Mouse (Mus musculus): ENCODE measurements at regions not wholly inside any gene's neighbourhood (a gene's known extent, or its start where the extent isn't known, plus 50 kb on each side); places are given as distances from the start of the nearest gene placed in this dataset.
A peak's percentile ranks its signal among the peaks of the same experiment; 100 is the strongest.

GRCm38 (mm10) chr12:9176198-9176597 lies 146.4 kb downstream of the Ttc32 start:
- DNase-seq: no peak

DNA sequence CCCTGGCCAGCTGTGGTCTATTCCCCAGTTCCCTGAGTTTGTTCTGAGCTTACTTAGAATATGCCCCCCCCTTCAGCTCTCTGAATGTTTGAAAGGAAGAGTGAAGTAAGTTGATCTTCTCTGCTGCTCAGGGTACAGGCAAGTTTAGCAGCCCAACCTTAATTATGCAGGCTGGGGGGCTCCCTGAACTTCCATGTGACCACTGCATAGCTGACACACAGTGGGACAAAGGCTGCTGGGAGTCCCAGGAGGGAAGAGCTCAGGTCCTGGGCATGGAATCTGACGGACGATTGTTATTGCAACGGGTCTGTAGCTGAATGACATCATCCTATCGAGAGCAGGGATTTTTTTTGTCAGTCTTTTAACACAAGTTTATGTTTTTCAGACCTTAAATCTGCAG lies 148.8 kb downstream of the Ttc32 start:
- no peak for DNase-seq

- no peak for DNase-seq
Measured at GRCm38 (mm10) chr12:9180677-9181076, 150.9 kb downstream of the Ttc32 start.

DNA sequence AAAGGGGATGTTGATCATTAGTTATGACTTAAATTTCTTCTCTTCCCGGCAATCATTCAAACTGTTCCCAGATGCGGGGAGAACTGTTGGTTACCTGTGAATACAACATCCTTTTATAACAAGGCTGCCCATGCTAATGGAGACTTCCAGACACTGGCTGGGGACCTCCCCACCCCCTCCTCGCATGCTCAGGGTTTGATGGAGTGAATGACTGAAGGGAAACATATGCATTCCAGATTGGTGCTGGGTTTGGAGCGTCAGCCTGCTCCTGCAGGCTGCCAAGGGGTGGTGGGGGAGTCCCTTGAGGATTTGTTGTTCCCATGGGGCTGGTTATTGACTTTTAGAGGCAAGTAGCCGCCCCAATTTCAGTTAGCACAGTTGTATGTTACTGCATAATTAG lies 161.9 kb downstream of the Ttc32 start:
- DNase-seq: no peak

- no peak for DNase-seq
Measured at GRCm38 (mm10) chr12:9199321-9199720, 169.5 kb downstream of the Ttc32 start.

DNA sequence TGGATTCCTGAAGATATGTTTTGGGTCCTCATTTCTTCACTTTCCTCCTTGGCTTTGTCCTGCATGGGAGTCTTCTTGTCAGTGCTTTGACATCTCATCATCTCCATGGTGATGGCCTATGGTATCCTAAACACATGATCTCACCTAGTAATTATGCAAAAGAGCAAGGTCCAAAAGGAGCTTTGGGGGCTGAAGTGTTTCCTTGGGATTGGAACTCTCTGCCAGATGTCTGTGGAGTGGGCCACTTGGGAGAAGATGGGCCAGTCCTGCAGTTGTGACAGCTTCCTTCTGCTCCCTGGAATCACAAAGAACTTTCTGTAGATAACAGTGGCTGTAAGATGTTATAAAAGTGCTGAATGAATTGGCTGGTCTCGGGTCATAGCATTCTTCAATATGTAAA lies 182.4 kb downstream of the Ttc32 start:
- DNase-seq: no peak

DNA sequence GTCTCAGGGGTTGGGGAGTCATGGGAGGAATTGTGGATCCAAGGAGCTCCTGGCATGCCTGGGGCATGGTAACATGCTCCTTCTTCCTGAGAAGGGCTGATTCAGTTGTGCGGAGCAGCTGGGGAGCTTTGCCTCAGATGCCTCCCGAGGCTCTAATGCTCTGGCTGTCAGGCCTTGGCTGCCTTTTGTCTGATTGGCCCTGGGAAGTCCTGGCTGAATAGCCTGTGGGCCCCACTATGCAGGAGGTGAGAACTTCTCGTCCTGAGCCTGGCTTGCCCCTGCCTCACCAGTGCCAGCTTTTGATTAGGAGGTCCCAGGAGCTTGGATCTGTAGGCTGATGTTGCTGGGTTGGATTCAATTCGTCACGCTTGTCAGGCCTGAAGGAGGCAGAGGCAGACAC lies 195.2 kb downstream of the Ttc32 start:
- no peak for DNase-seq

GRCm38 (mm10) chr12:9227901-9228300 lies 198.1 kb downstream of the Ttc32 start:
- no peak for DNase-seq

- DNase-seq: no peak
Measured at GRCm38 (mm10) chr12:9228486-9228885, 198.7 kb downstream of the Ttc32 start.

DNA sequence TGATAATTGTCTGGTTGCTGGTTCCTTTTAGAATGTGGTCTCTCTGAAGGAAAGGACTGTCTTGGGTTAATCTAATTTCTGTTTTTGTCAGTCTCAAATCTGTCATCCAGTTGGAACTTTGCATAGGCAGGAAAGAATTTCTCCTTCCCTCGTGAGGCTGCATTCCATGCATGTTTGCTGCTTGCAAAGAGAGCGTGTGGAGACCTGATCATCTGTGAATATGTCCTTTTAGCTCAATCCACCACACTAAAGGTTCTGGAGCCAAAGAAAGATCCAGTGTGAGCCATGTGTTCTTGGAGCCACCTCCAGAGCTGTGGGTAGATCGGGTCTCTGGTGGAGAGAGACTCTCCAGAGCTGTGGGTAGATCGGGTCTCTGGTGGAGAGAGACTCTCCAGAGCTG lies 200.2 kb downstream of the Ttc32 start:
- DNase-seq: no peak

GRCm38 (mm10) chr12:9230576-9230975 lies 200.8 kb downstream of the Ttc32 start:
- no peak for DNase-seq

DNA sequence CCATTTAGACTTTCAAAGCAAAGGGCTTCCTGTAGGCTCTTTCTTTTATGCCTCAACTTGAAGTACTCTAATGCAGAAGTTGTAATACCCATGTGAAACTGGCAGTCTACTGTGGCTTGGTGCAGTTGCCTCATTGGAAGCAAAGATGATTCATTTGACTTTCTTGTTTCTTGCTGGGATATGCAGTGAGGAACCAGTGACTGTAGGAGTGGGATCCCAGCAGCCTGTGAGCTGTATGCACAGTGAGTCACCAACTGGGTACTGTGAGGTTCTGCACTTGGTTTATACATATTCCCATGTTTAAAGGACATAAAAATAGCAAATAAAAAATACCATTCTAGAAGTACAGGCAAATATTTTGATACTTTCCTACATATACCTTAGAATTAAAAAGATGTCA lies 202.6 kb downstream of the Ttc32 start:
- no peak for DNase-seq

GRCm38 (mm10) chr12:9235866-9236265 lies 206.1 kb downstream of the Ttc32 start:
- DNase-seq: no peak

DNA sequence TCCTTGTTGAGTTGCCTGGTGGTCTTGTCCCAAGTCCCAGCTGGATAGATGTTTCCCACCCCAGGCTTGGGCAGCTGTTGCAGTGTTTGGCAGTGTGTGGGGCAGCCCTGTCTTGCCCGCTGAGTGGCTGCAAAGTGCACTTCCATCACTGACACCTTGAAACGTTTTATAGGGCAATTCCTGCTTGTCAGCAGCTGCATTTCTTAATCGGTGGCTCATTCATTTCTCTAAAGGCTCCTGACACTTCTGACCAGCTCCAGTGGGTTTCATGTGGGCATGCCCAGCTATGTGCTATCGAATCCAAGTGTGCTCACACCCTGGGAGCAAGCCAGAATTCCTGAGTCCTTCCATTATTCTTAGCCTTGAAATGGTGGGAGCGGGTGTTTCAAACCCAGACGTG lies 207.7 kb downstream of the Ttc32 start:
- no peak for DNase-seq

DNA sequence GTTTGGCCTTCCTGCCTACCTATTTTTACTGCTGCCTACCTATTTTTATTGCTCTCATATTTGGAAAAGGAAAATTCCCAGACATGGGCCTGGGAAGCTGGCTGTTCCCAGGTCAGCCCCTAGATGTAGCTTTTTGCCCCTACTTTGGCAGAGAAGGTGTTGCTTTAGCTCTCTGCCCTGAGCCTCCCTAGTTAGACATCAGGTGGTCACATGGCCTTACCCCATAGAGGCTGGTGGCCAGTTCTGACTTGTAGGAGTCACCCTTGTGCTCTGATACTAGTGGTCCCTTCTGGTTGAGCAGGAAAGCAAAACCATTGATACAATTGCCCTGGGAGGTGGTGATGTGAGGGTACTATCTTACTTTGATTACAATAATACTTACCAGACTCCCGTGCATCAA lies 208.2 kb downstream of the Ttc32 start:
- no peak for DNase-seq

DNA sequence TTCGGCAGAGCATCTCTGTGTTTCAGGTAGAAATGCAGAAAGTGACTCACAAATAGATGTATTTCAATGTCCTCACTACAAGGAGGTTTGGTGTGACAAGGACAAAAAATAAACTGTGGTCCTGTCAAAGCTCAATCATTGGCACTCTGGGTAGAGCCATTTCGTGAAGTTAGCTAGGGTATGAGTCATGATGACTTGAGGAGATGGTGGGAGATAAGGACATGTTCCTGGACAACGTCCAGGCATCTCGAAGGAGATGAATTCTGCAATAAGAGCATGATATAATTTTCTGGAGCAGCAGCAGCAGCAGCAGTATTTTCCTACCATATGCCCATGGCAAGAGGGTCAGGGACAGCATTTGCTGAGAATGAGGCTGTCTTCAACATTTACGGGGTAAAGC lies 217.7 kb downstream of the Ttc32 start:
- DNase-seq: no peak

GRCm38 (mm10) chr12:9251772-9252171 lies 222.0 kb downstream of the Ttc32 start:
- DNase-seq: peak; percentile 21

DNA sequence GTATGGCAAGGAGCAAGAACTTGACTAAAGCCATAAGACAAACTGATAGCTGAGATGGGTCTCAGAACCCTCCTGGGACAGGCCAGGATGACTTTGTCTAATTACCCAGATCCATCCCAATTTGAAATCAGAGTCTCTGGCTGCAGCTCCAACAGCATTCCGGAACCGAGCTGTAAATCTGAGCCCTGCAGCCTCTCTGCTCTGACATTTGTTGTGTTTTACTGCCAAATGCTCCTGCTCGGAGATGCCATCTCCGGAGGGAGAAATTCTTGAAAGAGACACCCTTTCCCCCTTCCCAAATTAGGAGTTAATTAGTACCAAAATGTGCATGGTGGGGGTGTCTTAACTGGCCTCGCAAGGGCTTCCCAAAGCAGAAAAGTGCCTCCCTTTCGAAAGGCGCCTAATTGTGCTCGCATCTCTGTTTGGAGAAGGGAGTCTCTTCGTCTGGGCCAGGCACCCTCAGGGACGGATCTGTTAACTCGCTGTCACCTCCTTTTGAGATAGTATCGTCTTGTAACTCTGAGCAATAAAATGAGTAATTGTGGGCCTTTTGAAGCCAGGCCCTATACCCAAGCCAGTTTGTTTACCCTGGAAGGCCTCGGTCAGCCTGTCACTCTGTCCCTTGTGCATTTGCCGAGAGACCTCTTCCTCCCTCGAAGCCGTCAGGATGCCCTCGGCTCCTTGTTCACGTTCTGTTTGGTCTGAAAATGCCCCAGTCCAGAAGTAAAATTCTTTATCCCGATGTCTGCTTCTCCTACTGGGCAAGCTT lies 223.7 kb downstream of the Ttc32 start:
- DNase-seq: no peak

DNA sequence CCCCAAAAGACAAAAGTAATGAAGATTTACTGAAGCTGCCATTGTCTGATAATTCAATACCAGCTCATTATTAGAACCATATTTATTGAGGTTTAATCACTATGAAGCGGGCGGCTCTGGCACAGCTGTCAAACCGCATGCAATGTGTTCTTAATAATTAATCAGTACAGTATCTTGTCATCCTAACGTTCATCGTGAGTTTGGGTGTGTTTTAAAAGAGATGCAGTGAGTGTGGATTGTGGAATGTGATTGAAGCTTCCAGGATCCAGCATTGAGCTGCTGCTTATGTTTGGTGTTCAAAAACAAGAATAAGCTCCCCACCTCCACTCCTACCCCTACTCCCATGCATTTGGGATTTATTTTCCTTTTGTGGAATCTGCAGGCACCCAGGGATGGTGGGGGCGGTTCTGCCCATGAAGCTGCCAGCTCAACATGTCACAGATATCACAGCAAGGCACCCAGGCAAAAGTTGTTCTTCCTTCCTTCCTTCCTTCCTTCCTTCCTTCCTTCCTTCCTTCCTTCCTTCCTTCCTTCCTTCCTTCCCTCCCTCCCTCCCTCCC lies 224.6 kb downstream of the Ttc32 start:
- DNase-seq: no peak

DNA sequence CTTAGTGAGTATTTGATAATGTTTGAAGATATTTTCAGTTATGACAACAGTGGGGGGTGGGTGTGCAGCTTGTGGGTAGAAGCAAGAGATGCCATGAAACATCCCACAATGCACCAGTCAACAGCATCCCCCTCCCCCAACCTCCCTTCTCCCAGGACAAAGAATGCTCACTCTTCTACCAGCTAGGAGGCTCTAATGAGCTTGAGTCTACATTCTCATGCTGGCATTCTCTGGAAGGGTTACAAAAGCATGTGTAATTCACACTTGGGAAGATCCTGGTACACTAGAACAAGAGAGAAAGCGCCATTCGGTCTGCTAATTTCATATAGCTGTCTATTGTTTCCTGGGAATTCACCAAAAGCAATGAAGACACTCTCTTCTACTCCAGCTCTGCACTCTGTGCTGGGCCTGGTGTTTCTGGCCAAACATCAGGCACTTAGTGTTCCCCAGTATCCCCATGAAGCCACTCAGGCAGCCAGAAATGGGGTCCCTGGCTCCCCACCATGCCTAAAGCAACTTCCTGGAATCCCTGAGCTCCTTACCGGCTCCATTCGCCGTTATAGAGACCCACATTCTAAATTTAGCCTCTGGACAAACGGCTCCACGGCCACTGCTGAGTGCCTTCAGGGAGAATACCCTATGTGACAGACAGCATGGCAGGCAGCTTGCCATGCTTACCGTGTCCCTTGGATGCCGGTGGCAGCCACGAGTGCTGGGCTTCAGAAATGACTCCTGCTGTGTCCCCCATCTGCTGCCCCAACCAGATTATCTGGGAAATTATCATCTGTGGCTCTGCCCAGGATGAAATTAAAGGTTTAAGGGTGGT lies 226.1 kb downstream of the Ttc32 start:
- DNase-seq: no peak

DNA sequence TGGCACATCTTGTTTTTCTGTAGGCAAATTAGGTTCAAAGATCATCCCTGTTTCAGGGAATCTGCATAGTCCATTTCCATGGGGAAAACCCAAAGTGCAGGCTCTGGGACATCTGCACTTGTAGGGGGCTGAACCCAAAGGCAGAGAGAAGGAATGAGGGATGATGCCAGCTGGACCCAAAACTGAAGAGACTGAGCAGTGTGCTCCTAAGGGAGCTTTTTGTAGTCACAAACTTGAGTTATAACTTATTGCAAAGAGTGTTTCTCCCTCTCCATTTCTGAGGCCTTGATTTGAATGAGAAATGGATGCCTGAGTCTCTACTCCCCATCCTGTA lies 226.7 kb downstream of the Ttc32 start:
- DNase-seq: no peak

GRCm38 (mm10) chr12:9258221-9258620 lies 228.4 kb downstream of the Ttc32 start:
- no peak for DNase-seq

DNA sequence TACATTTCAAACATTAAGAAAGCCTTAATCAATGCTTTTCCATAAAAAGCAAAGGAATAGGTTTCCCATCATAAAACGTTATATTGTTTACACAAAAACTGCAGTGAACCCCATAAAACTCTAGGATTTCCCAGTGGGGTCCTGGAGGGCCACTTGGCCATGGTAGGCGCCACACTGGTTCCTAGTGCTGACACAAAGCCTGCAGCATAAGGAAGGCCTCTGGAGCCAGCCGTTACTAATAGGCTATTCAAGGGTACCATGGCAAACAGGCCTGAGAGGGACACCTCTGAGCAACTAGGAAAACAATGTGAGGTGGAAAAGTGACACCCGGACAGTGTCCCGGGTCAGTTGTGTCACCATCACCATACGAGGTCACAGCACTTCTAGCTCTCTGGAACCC lies 231.9 kb downstream of the Ttc32 start:
- no peak for DNase-seq

- DNase-seq: no peak
Measured at GRCm38 (mm10) chr12:9266221-9266620, 236.4 kb downstream of the Ttc32 start.

All from right cerebral cortex, postnatal 25 days (tissue).